Mouse (Mus musculus) layer of hippocampus, adult 2 months (tissue): ENCODE data around the gene Olfr195. TPM values are rescaled to one million over a fixed set of nuclear protein-coding genes. Genes with fewer than 3 reads are reported as not detected.
"Not testable (repeated sequence)": the region's sequence is repeated elsewhere in the genome, so short reads cannot be mapped to it uniquely, and the experiment has no call there.

Source experiments
- DNase-seq, 2 experiments: peaks; one replicate each; pipeline ENCODE4 v3.0.0; 2022; ENCODE audit warnings: low spot score in 2 of 2
- H3K27ac ChIP-seq: fragments of 200-600 bp; 2 replicates; pipeline ENCODE4 v1.8.1; 2022
- H3K4me3 ChIP-seq: fragments of 200-600 bp; 2 replicates; pipeline ENCODE4 v1.8.1; 2022; ENCODE audit warnings: mild to moderate bottlenecking
- CTCF ChIP-seq: fragments of 200-600 bp; conservative IDR thresholded peaks from 2 replicates; pipeline ENCODE4 v1.8.1; 2022; ENCODE audit warnings: antibody characterized with exemption, mild to moderate bottlenecking, moderate library complexity
- long read RNA-seq, 2 experiments: library from polyadenylated mRNA; stranded (forward); transcript quantifications; one replicate each; pipeline ENCODE4 v2.0.0; 2021; ENCODE audit warnings: borderline mapping rate in 2 of 2
- total RNA-seq, 2 experiments: library from RNA; stranded (reverse); gene quantifications; 2 replicates each; pipeline ENCODE4 v1.2.3; 2021

The Olfr195 gene
- not detected for total RNA-seq
- long read RNA-seq, experiment 1, result 0 reads
- long read RNA-seq, experiment 2, result 0 reads

GRCm38 (mm10) chr16:59146746-59147145, at the start of gene Olfr195:
TSS of gene Olfr195 (plus strand) at chr16:59147046.
- no peak for TF ChIP-seq CTCF
- Histone ChIP-seq H3K4me3 (no peak within 1 kb of the TSS), H3K27ac (no peak within 1 kb of the TSS)
- no peak for DNase-seq

- no peak for DNase-seq
- no peak for TF ChIP-seq CTCF
- H3K27ac ChIP-seq, result no peak overlapping the region
- no peak overlapping the region for H3K4me3 ChIP-seq
Measured at GRCm38 (mm10) chr16:59105312-59105711, 41.5 kb upstream of the Olfr195 start.

GRCm38 (mm10) chr16:59108522-59108921, 38.3 kb upstream of the Olfr195 start:
- H3K4me3 ChIP-seq, DNase-seq, H3K27ac ChIP-seq: not testable (repeated sequence)

GRCm38 (mm10) chr16:59111781-59112180, 35.1 kb upstream of the Olfr195 start, which contains the start of gene Olfr193:
TSS of gene Olfr193 (minus strand) at chr16:59111881.
- no peak for TF ChIP-seq CTCF
- H3K27ac ChIP-seq, result no peak within 1 kb of the TSS
- DNase-seq, result no peak
- no peak within 1 kb of the TSS for H3K4me3 ChIP-seq

- no peak for TF ChIP-seq CTCF
- no peak for DNase-seq
- H3K27ac ChIP-seq, result no peak within 1 kb of the TSS
- no peak within 1 kb of the TSS for H3K4me3 ChIP-seq
Measured at GRCm38 (mm10) chr16:59120969-59121368, 25.9 kb upstream of the Olfr195 start, which contains the start of gene Olfr194. TSS of gene Olfr194 (minus strand) at chr16:59121069.

- no peak for TF ChIP-seq CTCF
- no peak for DNase-seq
Measured at GRCm38 (mm10) chr16:59130740-59131139, 16.1 kb upstream of the Olfr195 start.

GRCm38 (mm10) chr16:59141105-59141504, 5.7 kb upstream of the Olfr195 start:
- no peak for DNase-seq
- TF ChIP-seq CTCF, result no peak
- H3K27ac ChIP-seq, result no peak overlapping the region
- H3K4me3 ChIP-seq, result no peak overlapping the region

More at GRCm38 (mm10) chr16:59130740-59131139, 16.1 kb upstream of the Olfr195 start:
- Histone ChIP-seq H3K27ac (no peak overlapping the region), H3K4me3 (no peak overlapping the region)

- DNase-seq, result no peak
- no peak overlapping the region for H3K27ac ChIP-seq
- TF ChIP-seq CTCF, result no peak
- no peak overlapping the region for H3K4me3 ChIP-seq
Measured at GRCm38 (mm10) chr16:59151996-59152395, 5.2 kb downstream of the Olfr195 start.

- DNase-seq, result no peak
- Histone ChIP-seq H3K4me3 (no peak within 1 kb of the TSS), H3K27ac (no peak within 1 kb of the TSS)
- TF ChIP-seq CTCF, result no peak
Measured at GRCm38 (mm10) chr16:59170354-59170753, 23.5 kb downstream of the Olfr195 start, which contains the start of gene Olfr196. TSS of gene Olfr196 (minus strand) at chr16:59170454.

Other genes starting within 250 kb of the Olfr195 start
- gene Olfr181, start 218.3 kb upstream of the Olfr195 start, total RNA-seq, result not detected
- not detected for gene Olfr180, start 217.7 kb upstream of the Olfr195 start, total RNA-seq
- gene Olfr183, start 151.7 kb upstream of the Olfr195 start, total RNA-seq, result not detected
- gene Olfr186, start 116.8 kb upstream of the Olfr195 start, total RNA-seq, result not detected
- not detected for gene Olfr187, start 107.3 kb upstream of the Olfr195 start, total RNA-seq
- gene Olfr190, start 69.0 kb upstream of the Olfr195 start, total RNA-seq, result not detected
- gene Olfr191, start 57.2 kb upstream of the Olfr195 start, total RNA-seq, result not detected
- gene Olfr193, start 35.2 kb upstream of the Olfr195 start, total RNA-seq, result not detected
- gene Olfr194, start 26.0 kb upstream of the Olfr195 start, total RNA-seq, result not detected
- gene Olfr196, start 23.4 kb downstream of the Olfr195 start, total RNA-seq, result not detected
- not detected for gene Olfr198, start 56.5 kb downstream of the Olfr195 start, total RNA-seq
- not detected for gene Olfr199, start 72.7 kb downstream of the Olfr195 start, total RNA-seq
- gene Olfr201, start 125.6 kb downstream of the Olfr195 start, total RNA-seq, result not detected
- gene Olfr202, start 139.7 kb downstream of the Olfr195 start, total RNA-seq, result not detected
- gene Olfr203, start 151.8 kb downstream of the Olfr195 start, total RNA-seq, result not detected
- gene Olfr204, start 171.2 kb downstream of the Olfr195 start, total RNA-seq, result not detected
- not detected for gene Olfr205, start 184.1 kb downstream of the Olfr195 start, total RNA-seq
- gene Olfr206, start 202.2 kb downstream of the Olfr195 start, total RNA-seq, result not detected
- gene Olfr209, start 216.9 kb downstream of the Olfr195 start, total RNA-seq, result not detected